Mouse (Mus musculus): ENCODE results near the gene Arpc2. TPM values are rescaled to one million over a fixed set of nuclear protein-coding genes. Genes with fewer than 3 reads are reported as not detected.
"Not testable (repeated sequence)": the region's sequence is repeated elsewhere in the genome, so short reads cannot be mapped to it uniquely, and the experiment has no call there.

The Arpc2 gene
- total and polyA plus RNA-seq, 3 experiments: 234 to 522 (median 455) TPM

GRCm38 (mm10) chr1:74286869-74287607, 51.2 kb downstream of the Arpc2 start:
- peak; percentile 49 for DNase-seq (ENCODE audit: extremely low read depth)
- dilution Hi-C loops (cut with MboI; ENCODE audit: extremely low pct_ligation_motif_present, extremely low pct_unique_long_range_greater_than_20kb, low sequenced_read_pairs); H3K27me3 ChIP-seq (replicated peaks); H3K4me2 ChIP-seq (ENCODE audit: insufficient read depth, low read depth, poor library complexity, severe bottlenecking); in situ Hi-C loops (cut with MboI; ENCODE audit: low pct_ligation_motif_present, low pct_unique_long_range_greater_than_20kb, low sequenced_read_pairs); H3K9ac ChIP-seq (ENCODE audit: insufficient read depth, low read depth); H3K9me3 ChIP-seq (replicated peaks; ENCODE audit: low read length); H3K4me3 ChIP-seq (replicated peaks in 1 of 3; ENCODE audit: low read depth in 2 of 3, low read length in 2 of 3, poor library complexity in 1 of 3): not testable (repeated sequence)
- TF ChIP-seq SMC3 (IDR thresholded peaks at IDR 0.05; ENCODE audit: low read depth, low read length) (peak; percentile 17; the same call in 1 of the 2 replicates), ELF1 (IDR thresholded peaks at IDR 0.05; ENCODE audit: low read depth, low read length) (0 out of 2 replicates have a peak, but pooled peaks have one; percentile 12), CTCF (conservative IDR thresholded peaks at IDR 0.05 in 1 of 2, IDR thresholded peaks at IDR 0.05 in 1 of 2; ENCODE audit: low read depth in 2 of 2, low read length in 2 of 2) (peak in 1 of 2 experiments; percentile 32; a peak in 1 of 4 replicates)
- H3K36me3 ChIP-seq (replicated peaks in 1 of 2; ENCODE audit: control insufficient read depth in 1 of 2, insufficient read depth in 1 of 2, low read length in 1 of 2): peaks cover 45 to 63% of the 10 kb centered on the region in 2 experiments
- peaks cover 10 to 69% of the 10 kb centered on the region in 2 experiments for H3K4me1 ChIP-seq (ENCODE audit: control insufficient read depth in 1 of 2, insufficient read depth in 2 of 2)
- H3K27ac ChIP-seq (ENCODE audit: insufficient read depth, low read depth): peak overlapping the region; percentile 30; the same call in 1 of the 2 replicates
- H3K79me2 ChIP-seq (replicated peaks; ENCODE audit: control insufficient read depth, extremely low read depth, insufficient read depth, poor library complexity, severe bottlenecking): peaks cover 18% of the 10 kb centered on the region

DNA sequence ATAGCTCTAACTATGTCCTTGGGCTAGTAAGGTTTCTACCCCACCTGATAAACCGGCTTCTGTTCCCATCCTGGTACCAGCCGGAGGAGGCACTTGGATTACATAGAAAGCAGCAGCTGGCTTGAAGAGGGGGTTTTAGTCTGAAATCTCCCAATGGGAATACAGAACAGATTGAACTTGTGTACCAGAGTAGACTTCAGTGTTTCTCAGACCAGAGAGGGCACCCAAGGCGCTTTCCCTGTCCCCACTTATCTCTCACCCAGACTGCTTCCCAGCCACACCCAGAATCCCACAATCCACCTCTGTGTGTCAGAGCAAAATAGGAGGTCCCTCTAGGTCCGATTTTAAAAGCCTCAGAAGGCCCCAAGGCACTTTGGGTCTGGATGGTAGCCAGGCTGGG, 52.4 kb downstream of the Arpc2 start:
- H3K27ac ChIP-seq (ENCODE audit: insufficient read depth, low read depth): no peak overlapping the region

GRCm38 (mm10) chr1:74289248-74289647, 53.4 kb downstream of the Arpc2 start:
- H3K36me3 ChIP-seq (replicated peaks in 1 of 2; ENCODE audit: control insufficient read depth in 1 of 2, insufficient read depth in 1 of 2, low read length in 1 of 2): peaks cover 52 to 72% of the 10 kb centered on the region in 2 experiments
- in situ Hi-C loops (cut with MboI; ENCODE audit: low pct_ligation_motif_present, low pct_unique_long_range_greater_than_20kb, low sequenced_read_pairs): no loop called here
- no peaks in the 10 kb centered on the region for H3K27me3 ChIP-seq (replicated peaks)
- no peak overlapping the region for H3K4me3 ChIP-seq (replicated peaks in 1 of 3; ENCODE audit: low read depth in 2 of 3, low read length in 2 of 3, poor library complexity in 1 of 3)
- no peaks in the 10 kb centered on the region for H3K9me3 ChIP-seq (replicated peaks; ENCODE audit: low read length)
- no peak for TF ChIP-seq POLR2AphosphoS2 (IDR thresholded peaks at IDR 0.05; ENCODE audit: low read depth, low read length)
- TF ChIP-seq NRF1 (IDR thresholded peaks at IDR 0.05; ENCODE audit: low read depth, low read length): no peak
- TF ChIP-seq TBP (conservative IDR thresholded peaks at IDR 0.05; ENCODE audit: low read depth, low read length): no peak
- TF ChIP-seq MEF2A (IDR thresholded peaks at IDR 0.05; ENCODE audit: borderline replicate concordance, low read depth, low read length): no peak
- no peak for DNase-seq (ENCODE audit: extremely low read depth)
- peaks cover under 1% of the 10 kb centered on the region; the same call in 1 of the 2 replicates for H3K79me2 ChIP-seq (replicated peaks; ENCODE audit: control insufficient read depth, extremely low read depth, insufficient read depth, poor library complexity, severe bottlenecking)
- peaks cover 8 to 60% of the 10 kb centered on the region in 2 experiments; a peak in 3 of 4 replicates for H3K4me1 ChIP-seq (ENCODE audit: control insufficient read depth in 1 of 2, insufficient read depth in 2 of 2)
- H3K27ac ChIP-seq (ENCODE audit: insufficient read depth, low read depth): no peak overlapping the region
- dilution Hi-C loops (cut with MboI; ENCODE audit: extremely low pct_ligation_motif_present, extremely low pct_unique_long_range_greater_than_20kb, low sequenced_read_pairs): no loop called here
- H3K9ac ChIP-seq (ENCODE audit: insufficient read depth, low read depth): no peak overlapping the region
- H3K4me2 ChIP-seq (ENCODE audit: insufficient read depth, low read depth, poor library complexity, severe bottlenecking): no peak overlapping the region

More for the DNA sequence above, 52.4 kb downstream of the Arpc2 start:
- in situ Hi-C loops (cut with MboI; ENCODE audit: low pct_ligation_motif_present, low pct_unique_long_range_greater_than_20kb, low sequenced_read_pairs) (no loop called here), dilution Hi-C loops (cut with MboI; ENCODE audit: extremely low pct_ligation_motif_present, extremely low pct_unique_long_range_greater_than_20kb, low sequenced_read_pairs) (no loop called here)
- DNase-seq (ENCODE audit: extremely low read depth): no peak
- Histone ChIP-seq H3K9me3 (replicated peaks; ENCODE audit: low read length) (no peaks in the 10 kb centered on the region), H3K27me3 (replicated peaks) (no peaks in the 10 kb centered on the region), H3K9ac (ENCODE audit: insufficient read depth, low read depth) (no peak overlapping the region), H3K36me3 (replicated peaks in 1 of 2; ENCODE audit: control insufficient read depth in 1 of 2, insufficient read depth in 1 of 2, low read length in 1 of 2) (peaks cover 43 to 63% of the 10 kb centered on the region in 2 experiments), H3K4me1 (ENCODE audit: control insufficient read depth in 1 of 2, insufficient read depth in 2 of 2) (peaks cover 8 to 59% of the 10 kb centered on the region in 2 experiments; a peak in 3 of 4 replicates), H3K79me2 (replicated peaks; ENCODE audit: control insufficient read depth, extremely low read depth, insufficient read depth, poor library complexity, severe bottlenecking) (peaks cover 9% of the 10 kb centered on the region), H3K4me2 (ENCODE audit: insufficient read depth, low read depth, poor library complexity, severe bottlenecking) (no peak overlapping the region), H3K4me3 (replicated peaks in 1 of 3; ENCODE audit: low read depth in 2 of 3, low read length in 2 of 3, poor library complexity in 1 of 3) (no peak overlapping the region)
- no peak for TF ChIP-seq MEF2A (IDR thresholded peaks at IDR 0.05; ENCODE audit: borderline replicate concordance, low read depth, low read length)
- TF ChIP-seq MAX (IDR thresholded peaks at IDR 0.05; ENCODE audit: low read length): no peak
- TF ChIP-seq ZMIZ1 (IDR thresholded peaks at IDR 0.05; ENCODE audit: low read depth, low read length): no peak
- no peak for TF ChIP-seq E2F4 (IDR thresholded peaks at IDR 0.05; ENCODE audit: insufficient replicate concordance, low read depth, low read length)
- no peak for TF ChIP-seq ZC3H11A (IDR thresholded peaks at IDR 0.05; ENCODE audit: low read depth, low read length)
- no peak for TF ChIP-seq EP300 (IDR thresholded peaks at IDR 0.05; ENCODE audit: low read length)
- no peak for TF ChIP-seq JUN (IDR thresholded peaks at IDR 0.05; ENCODE audit: insufficient read depth, low read depth, low read length)
- TF ChIP-seq HCFC1 (IDR thresholded peaks at IDR 0.05; ENCODE audit: low read depth, low read length): no peak
